Mouse (Mus musculus) kidney, postnatal 36 days (tissue): ENCODE results near the gene Polr2l.

Experiments used
- DNase-seq, 2 experiments: peaks; one replicate each; pipeline ENCODE4 v3.0.0; 2021 to 2022; ENCODE audit warnings: mixed read lengths in 2 of 2

Polr2l gene

DNA sequence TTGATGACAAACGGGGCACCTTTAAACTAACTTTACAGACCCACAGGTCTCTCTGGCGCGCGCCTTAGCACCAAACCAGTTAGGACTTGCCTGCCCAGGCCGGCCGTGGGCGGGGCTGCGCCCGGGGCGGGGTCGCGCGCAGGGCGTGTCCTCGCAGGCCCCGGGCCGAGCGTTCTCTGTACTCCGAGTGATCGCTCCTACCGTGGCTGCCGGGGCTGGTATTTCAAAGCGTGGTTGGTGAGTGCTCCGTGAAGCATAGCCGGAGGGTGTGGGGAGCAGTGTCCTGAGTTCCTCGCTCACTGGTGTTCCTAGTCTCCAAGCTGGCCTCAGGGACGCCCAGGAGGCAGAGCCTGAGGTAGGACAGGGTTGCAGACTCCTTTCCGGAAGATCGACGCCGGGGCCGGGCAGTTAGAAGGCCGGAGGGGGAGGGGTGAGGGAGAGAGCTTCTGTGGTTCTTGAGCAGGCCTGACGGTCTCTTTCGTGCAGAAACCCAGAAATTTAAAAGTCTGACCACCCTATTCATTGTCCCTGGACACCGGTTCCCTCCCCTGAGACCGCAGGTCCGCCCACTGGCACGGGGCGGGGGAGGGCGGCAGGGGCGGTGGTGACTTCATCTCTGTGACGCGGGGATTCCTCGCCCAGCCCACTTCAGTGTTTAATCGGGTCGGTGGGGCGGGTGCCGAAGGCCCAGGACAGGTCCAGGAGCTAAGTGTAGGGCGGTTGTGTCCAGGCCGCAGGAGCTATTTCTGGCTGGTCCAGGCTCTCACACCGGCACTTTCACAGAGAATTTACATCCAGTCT lies 7.5 kb downstream of the Polr2l start, which contains the start of gene Cd151:
Gene Cd151 (plus strand): TSS at position 163 of the 801 bp plus-strand sequence.
- DNase-seq: peak; percentile 95 to 97

DNA sequence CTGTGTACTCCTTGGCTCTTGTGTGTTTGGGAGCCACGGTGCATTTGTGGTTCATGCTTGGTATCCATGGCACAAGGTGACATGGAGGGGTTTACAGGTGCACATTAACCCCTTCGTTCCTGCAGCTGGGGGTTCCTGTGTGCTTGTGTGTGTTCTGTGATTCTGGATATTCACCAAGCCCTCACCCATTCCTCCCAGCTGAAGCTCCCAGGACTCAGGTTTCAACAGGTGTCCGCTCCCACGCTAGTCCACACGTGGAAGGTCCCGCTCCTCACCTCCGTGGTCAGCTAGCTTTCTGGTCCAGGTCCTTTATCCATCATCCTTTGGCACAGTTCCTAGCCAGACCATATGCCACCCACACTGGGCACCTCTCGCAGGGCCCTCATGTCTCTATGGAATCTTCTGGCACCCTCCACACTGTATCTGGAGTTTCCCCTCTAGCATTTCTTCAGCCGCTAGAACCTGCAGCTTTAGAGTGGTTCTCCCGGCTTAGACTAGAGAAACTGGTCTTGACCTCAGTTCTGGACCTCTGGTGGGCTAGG lies 8.3 kb downstream of the Polr2l start:
- no peak for DNase-seq

DNA sequence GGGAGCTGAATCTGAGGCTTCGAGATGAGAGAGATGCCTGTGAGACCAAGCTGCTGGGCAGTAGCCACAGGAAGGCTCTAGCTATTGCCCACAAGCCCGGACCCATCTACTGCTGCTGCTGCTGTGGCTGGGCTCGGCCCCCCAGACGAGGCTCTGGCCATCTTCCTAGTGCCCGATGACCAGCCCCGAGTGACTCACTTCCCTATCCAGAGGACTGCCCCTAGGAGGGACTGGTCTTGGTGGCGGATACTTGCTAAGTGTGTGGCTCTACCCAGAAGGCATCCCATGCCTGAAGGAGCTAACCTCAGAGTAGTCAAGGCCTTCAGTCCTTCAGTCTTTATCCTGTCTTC lies 8.9 kb downstream of the Polr2l start:
- no peak for DNase-seq

DNA sequence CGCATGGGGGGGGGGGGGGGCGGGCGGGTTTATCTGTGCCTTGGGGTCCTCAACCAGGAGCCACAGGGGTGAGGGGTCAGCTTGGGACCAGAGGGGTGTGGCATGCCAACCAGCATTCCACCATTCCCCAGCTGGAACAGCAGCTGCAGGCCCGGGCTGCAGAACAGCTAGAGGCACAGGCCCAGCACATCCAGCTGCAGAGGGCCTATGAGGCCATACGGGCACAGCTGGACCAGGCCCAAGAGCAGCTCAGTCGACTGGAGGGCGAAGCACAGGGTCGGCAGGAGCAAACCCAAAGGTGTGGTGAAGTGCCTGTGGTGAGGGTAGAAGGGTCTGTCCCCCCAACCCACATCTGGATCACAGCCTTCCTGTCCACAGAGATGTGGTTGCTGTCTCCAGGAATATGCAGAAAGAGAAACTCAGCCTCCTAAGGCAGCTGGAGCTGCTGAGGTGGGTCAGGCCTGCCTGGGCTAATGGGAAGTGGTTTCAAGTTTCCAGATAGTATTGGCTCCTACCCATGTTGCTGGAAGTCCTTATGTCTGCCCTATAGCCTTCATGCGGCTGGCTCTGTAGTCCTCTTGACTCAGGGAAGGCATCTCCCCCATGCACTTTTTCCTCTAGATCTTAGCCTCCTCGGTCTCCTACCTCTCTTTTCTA lies 9.4 kb downstream of the Polr2l start:
- no peak for DNase-seq

DNA sequence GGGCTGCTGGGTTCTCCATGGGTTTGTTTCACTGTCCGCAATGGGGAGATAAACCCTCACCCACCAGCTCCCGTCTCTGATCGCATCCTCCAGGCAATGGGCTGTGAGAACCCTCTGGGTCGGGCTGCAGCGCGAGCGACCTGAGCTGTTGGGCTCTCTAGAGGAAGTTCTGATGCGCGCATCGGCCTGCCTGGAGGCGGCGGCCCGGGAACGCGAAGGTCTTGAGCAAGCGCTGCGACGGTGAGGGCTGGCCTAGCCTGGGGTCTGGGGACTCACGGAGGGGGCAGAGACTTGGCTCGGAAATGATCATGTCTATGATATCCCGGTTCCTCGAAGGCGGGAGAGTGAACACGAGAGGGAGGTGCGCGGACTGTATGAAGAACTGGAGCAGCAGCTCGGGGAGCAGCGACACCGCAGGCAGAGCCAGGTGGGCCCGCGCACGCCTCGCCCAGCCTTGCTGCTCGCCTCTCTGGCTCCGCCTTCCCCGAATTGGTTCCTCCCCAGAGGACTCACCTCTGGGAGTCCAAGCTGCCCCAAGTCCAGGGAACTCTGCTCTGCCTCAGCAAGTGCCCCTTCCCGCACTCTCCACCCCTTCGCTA lies 10.2 kb downstream of the Polr2l start:
- peak in 1 of 2 experiments; percentile 75 for DNase-seq

DNA sequence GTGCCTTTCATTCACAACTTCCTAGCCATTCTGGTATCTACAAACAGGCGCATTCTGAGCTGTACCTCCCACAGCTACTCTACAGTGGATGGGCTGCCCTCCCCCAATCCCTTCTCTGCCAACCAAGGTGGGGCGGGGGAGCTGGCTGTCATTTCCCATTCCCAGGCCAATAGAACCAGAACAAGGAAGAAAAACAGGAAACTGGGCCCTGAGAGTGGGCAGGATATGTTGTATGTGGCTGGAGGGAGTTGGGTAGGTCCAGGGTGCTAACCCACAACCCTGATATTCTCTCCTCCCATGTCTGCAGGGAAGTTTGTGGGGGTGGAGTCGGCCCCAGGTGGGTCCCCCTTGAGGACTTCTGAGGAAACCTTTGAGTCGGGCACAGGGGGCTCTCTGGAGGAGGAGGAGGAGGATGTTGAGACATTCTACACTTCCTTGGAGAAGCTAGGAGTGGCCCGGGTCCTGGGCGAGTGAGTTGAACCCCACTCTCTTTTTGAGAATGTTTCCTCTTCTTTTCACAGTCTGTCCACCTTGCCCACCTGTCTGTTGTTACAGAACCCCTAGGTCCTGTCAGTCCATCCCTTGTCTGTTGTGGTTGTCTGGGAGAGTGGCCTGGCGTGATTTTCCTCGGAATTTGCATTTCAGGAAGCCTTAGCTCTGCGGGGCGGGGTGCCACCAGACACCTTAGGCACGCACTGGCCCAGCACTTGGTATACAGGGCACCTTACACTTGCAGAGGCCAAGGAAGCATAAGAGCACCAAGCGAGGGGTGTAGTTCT lies 10.9 kb downstream of the Polr2l start:
- DNase-seq: peak; percentile 78 to 80

DNA sequence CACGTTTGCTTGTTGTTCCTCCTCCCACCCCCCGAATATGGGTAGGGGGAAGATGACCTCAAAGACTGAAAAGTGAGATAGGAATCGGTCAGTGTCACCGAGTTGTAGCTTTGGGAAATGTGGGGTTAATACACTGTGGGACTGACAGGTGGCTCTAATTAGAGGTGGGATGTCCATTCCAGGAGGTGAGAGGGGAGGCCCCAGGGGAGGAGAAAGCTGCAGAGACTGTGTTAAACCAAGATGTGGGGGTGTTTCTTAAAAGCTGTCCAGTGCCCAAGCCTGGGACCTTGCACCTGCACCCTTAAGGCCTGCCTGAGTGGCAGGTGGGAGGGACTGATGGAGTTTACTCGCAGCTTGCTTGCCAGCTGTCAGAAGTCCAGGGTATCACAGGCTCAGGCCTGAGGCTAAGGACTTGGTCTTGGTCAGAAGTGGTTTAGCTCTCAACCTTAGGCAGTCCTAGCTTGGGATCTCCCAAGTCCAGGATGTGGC lies 12.6 kb downstream of the Polr2l start:
- peak; percentile 83 to 84 for DNase-seq

DNA sequence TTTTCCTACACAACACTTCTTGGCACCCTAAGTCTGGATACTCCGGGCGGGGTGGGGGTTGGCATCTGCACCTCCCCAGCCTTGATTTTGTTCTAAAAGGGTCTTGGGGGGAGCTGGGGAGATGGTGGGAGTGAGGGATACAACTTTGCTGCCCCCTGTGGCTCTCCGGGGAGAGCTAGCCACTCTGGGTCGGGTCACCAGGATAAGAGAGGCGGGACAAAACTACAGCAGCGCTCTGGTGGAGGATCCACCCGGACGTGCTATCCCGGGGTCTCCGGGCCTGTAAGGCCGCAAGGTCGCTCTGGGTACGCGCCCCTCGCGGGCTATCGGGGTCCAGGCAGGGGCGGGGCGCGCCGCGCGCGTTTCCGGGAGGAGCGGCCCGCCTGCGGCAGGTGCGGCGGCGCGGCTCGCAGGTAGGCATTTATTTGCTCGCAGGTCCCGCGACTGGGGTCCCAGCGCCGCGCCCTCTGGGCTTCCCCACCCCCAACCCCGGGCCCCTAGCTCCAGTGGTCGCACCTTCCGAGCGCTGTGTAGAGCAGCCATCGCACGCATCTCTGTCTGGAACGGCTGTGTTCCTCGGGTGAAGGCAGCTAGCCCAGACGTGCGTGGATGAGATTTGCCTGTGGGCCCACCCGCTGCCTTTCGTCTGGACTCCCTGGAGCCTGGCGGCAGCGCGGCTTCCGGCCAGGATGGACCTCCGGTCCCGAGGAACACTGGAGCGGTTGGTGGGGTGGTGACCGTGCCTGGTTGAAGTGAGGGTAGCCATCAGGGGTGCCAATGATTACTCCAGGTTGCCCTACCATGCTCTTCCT lies 13.2 kb downstream of the Polr2l start:
- DNase-seq: peak in 1 of 2 experiments; percentile 66

DNA sequence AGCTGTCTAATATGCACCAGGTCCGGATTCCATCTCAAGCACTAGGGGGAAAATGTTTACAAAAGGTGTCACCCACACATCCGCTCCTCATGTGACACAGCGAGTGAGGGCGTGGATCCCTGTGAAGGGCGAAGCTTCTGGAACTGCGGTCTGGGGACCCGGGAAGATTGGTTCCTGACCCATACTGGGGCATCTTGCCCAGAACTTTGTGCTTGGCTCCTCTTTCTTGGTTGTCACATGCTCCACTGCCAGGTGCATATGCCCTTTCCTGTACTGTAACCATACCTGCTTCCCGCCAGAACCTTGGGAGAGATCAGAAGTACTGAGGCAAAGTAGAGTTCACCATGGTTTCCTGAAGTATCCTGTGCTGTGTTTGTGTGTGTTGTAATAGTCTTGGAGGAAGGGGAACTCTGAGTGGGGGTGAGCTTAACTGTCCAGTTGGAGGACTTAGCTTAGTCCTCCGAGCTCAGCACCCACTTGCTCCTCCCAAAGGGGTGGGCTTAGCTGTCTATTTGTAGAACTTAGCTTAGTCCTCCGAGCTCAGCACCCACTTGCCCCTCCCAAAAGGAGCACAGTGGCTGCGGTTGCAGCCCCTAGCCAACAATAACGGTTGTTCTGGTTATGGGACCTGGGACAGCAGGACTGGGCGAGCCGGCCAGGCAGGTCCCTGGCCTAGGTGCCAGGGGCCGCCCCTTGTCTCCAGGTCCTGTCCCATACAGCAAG lies 14.4 kb downstream of the Polr2l start, which contains the start of gene Cracr2b:
Gene Cracr2b (plus strand): TSS at position 704 of the 723 bp plus-strand sequence.
- DNase-seq: no peak

DNA sequence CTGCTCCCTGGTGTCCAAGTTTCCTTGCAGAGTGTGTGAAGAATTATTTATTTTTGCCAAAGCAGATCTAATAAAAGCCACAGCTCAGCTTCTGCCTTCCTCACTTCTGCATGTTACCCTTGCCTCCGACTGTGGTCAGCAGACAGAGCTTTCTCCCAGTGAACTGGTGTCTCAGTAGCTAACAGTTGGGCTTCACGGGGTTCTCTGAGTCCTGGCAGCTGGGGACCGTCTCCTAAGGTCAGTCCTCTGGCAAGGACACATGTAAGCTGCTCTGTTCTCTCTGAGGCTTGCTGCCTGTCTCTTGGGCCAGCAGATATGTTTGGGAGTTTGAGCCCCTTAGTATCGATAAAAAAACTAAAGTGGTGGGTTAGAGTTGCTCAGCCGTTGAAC lies 14.9 kb downstream of the Polr2l start:
- DNase-seq: no peak

DNA sequence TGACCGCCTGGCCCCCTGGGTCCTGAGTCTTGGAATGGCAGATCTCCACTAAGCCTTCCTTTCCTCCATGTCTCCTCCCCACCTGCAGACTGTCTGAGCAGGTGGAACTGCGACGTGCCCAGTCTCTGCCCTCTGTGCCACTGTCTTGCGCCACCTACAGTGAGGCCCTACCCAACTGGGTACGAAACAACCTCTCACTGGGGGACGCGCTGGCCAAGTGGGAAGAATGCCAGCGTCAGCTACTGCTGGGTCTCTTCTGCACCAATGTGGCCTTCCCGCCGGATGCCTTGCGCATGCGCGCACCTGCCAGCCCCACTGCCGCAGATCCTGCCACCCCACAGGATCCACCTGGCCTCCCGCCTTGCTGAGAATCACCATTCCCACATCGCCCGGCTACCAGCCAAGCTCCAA lies 15.6 kb downstream of the Polr2l start:
- no peak for DNase-seq

DNA sequence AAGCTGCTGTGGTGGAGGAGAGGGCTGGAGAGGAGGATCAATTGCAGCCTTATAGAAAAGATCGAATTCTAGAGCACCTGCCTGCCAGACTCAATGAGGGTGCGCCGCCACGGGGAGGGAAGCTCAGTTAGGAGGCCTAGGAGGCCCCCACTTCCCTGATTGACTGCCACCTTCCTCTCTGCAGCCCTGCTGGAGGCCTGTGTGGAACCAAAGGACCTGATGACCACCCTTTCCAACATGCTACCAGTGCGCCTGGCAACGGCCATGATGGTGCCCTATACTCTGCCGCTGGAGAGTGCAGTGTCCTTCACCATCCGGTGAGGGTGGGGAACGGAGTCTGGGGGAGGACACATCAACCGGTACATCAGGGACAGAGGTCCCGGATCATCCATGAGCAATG lies 16.3 kb downstream of the Polr2l start:
- DNase-seq: no peak

DNA sequence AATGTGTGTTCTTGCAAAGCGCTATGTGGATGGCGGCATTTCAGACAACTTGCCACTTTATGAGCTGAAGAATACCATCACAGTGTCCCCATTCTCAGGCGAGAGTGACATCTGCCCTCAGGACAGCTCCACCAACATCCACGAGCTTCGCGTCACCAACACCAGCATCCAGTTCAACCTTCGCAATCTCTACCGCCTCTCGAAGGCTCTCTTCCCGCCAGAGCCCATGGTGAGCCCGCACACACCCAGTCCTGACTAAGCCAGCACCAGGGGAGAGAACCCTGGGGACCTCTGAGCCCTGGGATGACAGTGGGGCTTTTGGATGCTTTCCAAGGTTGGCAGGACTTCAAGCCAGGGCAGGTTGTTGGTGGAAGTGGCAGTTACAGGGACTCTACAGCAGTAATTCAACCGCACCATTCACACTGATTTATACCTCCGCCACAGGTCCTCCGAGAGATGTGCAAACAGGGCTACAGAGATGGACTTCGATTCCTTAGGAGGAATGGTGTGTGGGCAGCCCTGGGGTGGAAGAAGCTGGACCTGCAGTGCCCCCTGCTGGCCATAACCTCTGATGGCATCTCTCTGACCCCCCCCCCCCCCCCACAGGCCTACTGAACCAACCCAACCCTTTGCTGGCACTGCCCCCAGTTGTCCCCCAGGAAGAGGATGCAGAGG lies 16.8 kb downstream of the Polr2l start:
- peak; percentile 70 to 86 for DNase-seq

DNA sequence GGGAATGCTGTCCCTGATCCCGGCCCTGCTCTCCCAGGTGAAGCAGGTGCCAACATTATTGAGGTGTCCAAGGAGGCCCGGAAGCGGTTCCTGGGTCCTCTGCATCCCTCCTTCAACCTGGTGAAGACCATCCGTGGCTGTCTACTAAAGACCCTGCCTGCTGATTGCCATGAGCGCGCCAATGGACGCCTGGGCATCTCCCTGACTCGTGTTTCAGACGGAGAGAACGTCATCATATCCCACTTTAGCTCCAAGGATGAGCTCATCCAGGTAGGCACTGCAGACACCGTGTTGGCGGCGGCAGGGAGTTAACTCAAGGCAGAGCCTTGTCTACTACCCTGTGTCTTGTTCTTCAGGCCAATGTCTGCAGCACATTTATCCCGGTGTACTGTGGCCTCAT lies 17.7 kb downstream of the Polr2l start:
- no peak for DNase-seq

DNA sequence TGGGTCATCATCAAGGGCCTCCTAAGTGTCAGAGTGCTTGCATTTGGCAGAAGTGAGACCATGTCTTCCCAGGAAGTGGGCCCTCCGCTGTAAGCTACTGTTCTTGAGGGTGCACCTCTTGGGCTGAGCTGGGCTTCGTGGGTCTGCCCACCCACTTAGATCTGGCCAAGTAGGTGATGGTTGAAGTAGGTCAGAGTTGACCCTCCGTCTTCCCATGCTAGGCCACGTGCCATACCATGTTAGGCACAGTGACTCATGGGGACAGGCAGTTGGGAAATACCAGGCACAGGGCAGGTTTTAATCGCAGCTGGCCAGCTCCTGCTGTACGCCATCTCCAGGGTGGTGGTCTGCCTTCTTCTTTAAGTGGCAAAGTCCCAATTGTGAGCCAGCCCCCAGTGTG lies 18.2 kb downstream of the Polr2l start:
- no peak for DNase-seq

DNA sequence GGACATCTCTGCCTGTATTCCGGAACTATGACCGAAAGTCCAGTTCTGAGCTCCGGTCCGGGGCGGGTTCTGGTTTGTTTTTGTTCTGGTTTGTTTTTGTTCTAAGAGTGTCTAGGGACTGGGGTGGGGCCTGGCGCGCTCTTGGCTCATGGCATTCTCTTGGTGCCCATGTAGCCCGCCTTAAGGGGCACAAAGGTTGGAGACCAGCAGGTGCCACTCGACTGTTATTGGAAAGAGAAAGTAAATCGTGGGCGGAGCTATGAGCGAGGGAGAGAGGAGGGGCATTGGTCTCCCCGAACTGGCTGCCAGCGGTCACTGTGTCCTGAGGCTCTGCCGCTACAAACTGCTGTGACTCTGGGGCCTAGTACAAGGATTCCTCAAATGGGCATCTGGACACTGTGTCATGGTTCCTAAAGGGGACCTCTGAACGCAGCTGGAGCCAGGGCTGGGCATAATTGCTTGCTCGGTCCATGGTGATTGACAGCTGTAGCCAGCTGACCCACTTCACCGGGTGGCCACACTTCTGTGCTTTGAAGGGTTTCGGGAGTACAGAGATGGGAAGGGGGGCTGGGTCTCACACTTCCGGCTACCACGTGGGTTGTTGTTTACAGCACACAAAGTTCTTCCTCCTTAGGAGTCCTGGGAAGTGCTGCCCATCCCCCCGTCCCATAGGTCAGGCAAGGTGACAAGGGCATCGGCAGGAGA lies 19.2 kb downstream of the Polr2l start:
- DNase-seq: peak; percentile 89 to 93

DNA sequence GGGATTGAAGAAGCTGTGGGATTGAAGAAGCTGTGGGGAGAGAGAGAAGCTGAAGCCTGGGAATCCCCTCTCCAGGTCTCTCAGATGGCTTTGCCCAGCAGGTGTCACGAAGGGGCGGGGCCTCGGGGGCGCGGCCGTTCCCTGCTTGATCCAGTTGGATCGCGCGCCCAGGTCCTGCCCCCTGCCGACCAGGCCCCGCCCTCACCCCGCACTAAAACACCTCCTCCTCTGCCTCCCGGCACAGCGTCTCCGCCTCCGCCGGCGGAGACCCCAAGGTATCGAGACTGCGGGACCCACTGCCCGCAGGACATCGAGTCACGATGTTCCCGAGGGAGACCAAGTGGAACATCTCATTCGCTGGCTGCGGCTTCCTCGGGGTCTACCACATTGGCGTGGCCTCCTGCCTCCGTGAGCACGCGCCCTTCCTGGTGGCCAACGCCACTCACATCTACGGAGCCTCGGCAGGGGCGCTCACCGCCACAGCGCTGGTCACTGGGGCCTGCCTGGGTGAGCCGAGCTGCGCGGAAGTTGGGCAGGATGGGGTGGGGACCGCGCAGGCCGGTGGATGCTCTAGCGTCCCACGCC lies 19.9 kb downstream of the Polr2l start, which contains the start of gene Pnpla2:
Gene Pnpla2 (plus strand): TSS at position 232 of the 585 bp plus-strand sequence.
- peak; percentile 98 to 100 for DNase-seq

DNA sequence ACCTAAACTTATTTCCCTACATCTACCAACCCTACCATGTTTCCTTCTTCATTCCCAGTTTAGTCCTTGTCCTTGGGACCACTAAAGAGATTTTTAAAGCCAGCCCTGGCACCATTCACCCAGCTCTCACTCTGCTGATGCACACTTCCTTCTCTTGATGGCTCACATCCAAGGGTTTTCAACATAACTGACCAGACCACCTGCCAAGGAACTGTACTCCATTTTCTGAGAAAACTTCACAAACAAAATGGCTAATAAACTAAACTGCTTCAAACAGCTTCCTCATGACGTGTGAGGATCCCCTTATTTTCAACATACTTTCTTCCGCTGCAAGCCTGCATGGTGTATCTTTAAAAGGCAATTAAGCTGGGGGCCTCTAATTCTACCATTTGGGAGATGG lies 21.3 kb downstream of the Polr2l start:
- no peak for DNase-seq

DNA sequence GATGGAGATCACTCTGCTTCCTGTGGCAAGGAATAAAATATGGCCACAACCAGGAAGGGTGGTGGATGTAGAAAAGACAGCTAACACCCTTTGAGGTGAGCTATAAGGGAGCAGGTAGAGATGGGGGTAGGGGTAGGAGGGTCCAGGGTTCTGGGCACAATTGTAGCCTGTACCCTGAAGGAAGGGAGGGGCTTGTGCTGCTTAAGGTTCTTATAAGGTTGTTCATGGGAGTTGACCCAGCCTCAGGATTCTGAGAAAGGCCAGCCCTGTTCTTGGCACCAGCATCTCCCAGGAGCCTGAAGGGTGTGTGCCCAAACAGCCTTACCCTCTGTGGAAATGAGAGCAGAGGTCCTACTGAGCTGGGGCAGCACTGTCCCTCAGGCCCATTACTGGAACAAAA lies 23.0 kb downstream of the Polr2l start:
- no peak for DNase-seq
